Mouse (Mus musculus) bone marrow macrophage, adult 2 months (primary cell): ENCODE measurements around the gene Zfp3. TPM values are rescaled to one million over a fixed set of nuclear protein-coding genes. Genes with fewer than 3 reads are reported as not detected.

Source experiments
- H3K27ac ChIP-seq: 2 replicates; pipeline ENCODE4 v1.5.1; 2012; ENCODE audit warnings: low read depth, low read length; ENCODE audit not compliant: insufficient read depth
- H3K4me1 ChIP-seq: 2 replicates; pipeline ENCODE4 v1.6.1; 2012; ENCODE audit warnings: low read length; ENCODE audit not compliant: control insufficient read depth, insufficient read depth
- H3K4me3 ChIP-seq: 2 replicates; pipeline ENCODE4 v1.5.1; 2012; ENCODE audit warnings: mild to moderate bottlenecking, low read length, moderate library complexity; ENCODE audit not compliant: insufficient read depth
- CTCF ChIP-seq: IDR thresholded peaks from 2 replicates; pipeline ENCODE4 v1.5.1; 2012; ENCODE audit warnings: low read depth, mild to moderate bottlenecking, low read length, moderate library complexity
- POLR2A ChIP-seq: IDR thresholded peaks from 2 replicates; pipeline ENCODE4 v1.6.1; 2012; ENCODE audit warnings: mild to moderate bottlenecking, low read depth, low read length, borderline replicate concordance
- polyA plus RNA-seq: library from polyadenylated mRNA; stranded (reverse); fragments of >200 nt; gene quantifications from 2 replicates; pipeline ENCODE4 v1.2.4, GENCODE M21; 2012; ENCODE audit not compliant: missing spikeins, insufficient read depth, insufficient read length

The Zfp3 gene
- polyA plus RNA-seq, 1 experiment: 3.3 TPM

GRCm38 (mm10) chr11:70733256-70733655, 30.8 kb upstream of the Zfp3 start:
- H3K4me3 ChIP-seq: no peak overlapping the region
- no peaks in the 10 kb centered on the region for H3K4me1 ChIP-seq
- TF ChIP-seq POLR2A (no peak), CTCF (no peak)
- H3K27ac ChIP-seq: no peak overlapping the region

- Histone ChIP-seq H3K4me3 (no peak overlapping the region), H3K4me1 (peaks cover 13% of the 10 kb centered on the region), H3K27ac (no peak overlapping the region)
- TF ChIP-seq POLR2A (no peak), CTCF (no peak)
Observed at GRCm38 (mm10) chr11:70737749-70738148, 26.3 kb upstream of the Zfp3 start.

DNA sequence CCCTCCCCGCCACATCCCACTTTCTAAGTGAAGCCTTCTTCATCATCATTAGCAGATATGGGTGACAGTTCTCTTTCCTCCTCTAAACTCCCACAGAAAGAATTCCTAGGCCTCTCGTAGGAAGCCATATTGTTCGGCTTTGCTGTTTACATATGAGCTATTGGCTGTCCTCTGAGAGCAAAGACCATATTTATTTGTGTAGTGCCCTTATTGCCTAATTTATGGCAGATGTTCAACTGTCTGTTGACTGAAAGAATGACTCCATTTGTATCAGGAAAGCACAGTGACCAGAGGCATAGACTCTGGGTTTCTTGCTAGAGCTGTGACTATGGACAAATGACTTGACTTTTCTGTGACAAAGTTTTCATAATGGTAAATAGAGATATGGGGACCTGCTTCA, 22.4 kb upstream of the Zfp3 start:
- TF ChIP-seq POLR2A (no peak), CTCF (no peak)
- H3K4me3 ChIP-seq: no peak overlapping the region
- H3K4me1 ChIP-seq: peaks cover 13% of the 10 kb centered on the region
- no peak overlapping the region for H3K27ac ChIP-seq

DNA sequence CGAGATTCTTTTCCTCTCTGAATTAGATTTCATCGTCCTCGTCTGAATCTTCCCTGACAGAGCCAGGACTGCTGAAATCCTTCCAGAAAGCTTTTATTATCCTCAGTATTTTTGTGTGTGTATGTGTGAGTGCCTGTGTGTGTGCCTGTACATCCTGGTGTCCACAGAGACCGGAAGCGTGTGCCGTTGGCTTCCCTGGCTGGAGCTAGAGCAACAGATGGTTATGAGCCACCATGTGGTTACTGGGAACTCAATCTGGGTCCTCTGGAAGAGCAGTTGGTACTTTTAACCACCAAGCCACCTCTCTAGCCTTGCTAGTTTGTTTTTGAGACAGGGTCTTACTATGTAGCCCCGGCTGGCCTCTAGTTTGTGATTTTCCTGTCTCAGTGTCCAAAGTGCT, 21.9 kb upstream of the Zfp3 start:
- no peak for TF ChIP-seq CTCF
- no peak for TF ChIP-seq POLR2A
- Histone ChIP-seq H3K4me3 (no peak overlapping the region), H3K4me1 (peaks cover 13% of the 10 kb centered on the region), H3K27ac (no peak overlapping the region)

DNA sequence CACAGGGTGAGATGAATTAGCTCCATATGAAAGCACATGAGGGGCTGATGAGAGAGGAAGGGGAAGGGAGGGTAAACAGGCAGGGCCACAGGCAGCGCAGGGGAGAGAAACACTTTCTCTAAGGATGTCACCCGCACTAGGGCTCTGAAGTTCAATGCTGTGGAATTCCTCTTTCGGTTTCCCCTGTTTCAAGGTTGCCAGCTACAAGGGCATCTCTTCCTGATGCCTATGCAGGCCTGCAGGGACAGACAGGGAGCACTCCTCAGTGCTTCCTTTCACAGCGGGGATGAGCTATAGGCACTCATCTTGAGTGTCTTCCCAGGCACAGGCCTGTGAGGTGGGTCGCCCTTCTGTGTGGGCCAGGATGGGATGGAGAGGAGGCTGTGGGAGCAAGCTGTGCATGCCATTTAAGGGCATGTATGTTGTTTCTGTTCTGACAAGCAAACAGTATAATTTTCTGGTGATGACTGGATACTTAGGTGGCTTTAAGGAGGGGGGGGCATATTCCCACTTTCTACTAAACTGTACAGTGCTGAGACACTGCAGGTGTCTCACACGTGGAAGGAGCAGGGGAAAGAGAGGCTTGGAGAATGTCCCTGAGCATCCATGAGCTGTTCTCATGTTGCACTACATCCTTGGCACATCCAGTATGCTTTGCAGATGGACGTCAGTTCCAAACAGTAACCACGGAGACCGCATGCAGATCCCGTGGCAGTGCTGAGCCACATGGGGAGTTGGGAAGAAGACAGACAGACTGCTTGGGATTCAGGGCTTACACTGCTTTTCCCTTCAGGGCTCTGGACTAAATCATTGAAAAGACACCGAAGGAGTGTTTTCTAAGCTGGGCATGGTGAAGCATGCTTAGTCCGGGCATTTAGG, 21.2 kb upstream of the Zfp3 start:
- Histone ChIP-seq H3K27ac (no peak overlapping the region), H3K4me3 (no peak overlapping the region), H3K4me1 (peaks cover 13% of the 10 kb centered on the region)
- TF ChIP-seq CTCF: no peak
- TF ChIP-seq POLR2A: no peak

- Histone ChIP-seq H3K27ac (no peak overlapping the region), H3K4me1 (peaks cover 7% of the 10 kb centered on the region), H3K4me3 (no peak overlapping the region)
- TF ChIP-seq POLR2A (no peak), CTCF (no peak)
Observed at GRCm38 (mm10) chr11:70745636-70746035, 18.4 kb upstream of the Zfp3 start.

GRCm38 (mm10) chr11:70747876-70748545, 16.0 kb upstream of the Zfp3 start:
- no peak for TF ChIP-seq CTCF
- no peak for TF ChIP-seq POLR2A
- H3K4me1 ChIP-seq: peaks cover 5% of the 10 kb centered on the region
- no peak overlapping the region for H3K4me3 ChIP-seq
- H3K27ac ChIP-seq: no peak overlapping the region

GRCm38 (mm10) chr11:70752337-70753017, 11.5 kb upstream of the Zfp3 start:
- H3K4me3 ChIP-seq: no peak overlapping the region
- H3K27ac ChIP-seq: no peak overlapping the region
- peaks cover 15% of the 10 kb centered on the region for H3K4me1 ChIP-seq
- TF ChIP-seq CTCF: no peak
- no peak for TF ChIP-seq POLR2A

- no peak overlapping the region for H3K27ac ChIP-seq
Observed at GRCm38 (mm10) chr11:70753146-70753545, 10.9 kb upstream of the Zfp3 start.

GRCm38 (mm10) chr11:70754476-70754875, 9.5 kb upstream of the Zfp3 start:
- no peak overlapping the region for H3K4me3 ChIP-seq

More at GRCm38 (mm10) chr11:70753146-70753545, 10.9 kb upstream of the Zfp3 start:
- no peak for TF ChIP-seq POLR2A
- TF ChIP-seq CTCF: no peak
- Histone ChIP-seq H3K4me3 (no peak overlapping the region), H3K4me1 (peaks cover 11% of the 10 kb centered on the region)

More at GRCm38 (mm10) chr11:70754476-70754875, 9.5 kb upstream of the Zfp3 start:
- no peak overlapping the region for H3K27ac ChIP-seq
- H3K4me1 ChIP-seq: peaks cover 10% of the 10 kb centered on the region
- no peak for TF ChIP-seq POLR2A
